Mouse (Mus musculus): Measurements from ENCODE around the gene Olfr1293-ps.

The Olfr1293-ps gene

DNA sequence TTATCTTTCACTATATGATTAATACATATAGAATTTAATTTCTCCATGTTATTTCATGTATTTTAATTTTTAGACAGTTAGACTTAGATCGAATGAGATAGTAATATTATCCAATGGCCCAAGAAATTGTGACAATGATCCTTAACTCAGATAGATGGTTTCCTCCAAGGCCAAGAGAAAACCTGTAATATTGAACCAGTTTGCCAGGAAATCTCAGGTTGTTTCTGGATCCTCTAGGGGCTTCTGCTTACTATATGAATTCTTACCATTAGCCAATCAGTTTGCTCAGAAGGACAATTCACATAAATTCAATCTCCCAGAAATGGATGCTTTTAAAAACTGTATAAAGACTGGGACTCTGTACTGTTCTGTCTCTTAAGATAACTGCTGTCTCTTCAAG lies at the start of gene Olfr1293-ps:
Gene Olfr1293-ps, plus strand, starts transcription at position 301 of the 400 bp plus-strand sequence.
- ATAC-seq (ENCODE audit: insufficient number of reproducible peaks, low FRiP score, low TSS enrichment) = no peak

- ATAC-seq (ENCODE audit: insufficient number of reproducible peaks, low FRiP score, low TSS enrichment) = no peak
These were observed 44.5 kb upstream of the Olfr1293-ps start, which contains the start of gene Olfr1289 for GRCm38 (mm10) chr2:111480519-111480918. Gene Olfr1289 (plus strand): TSS chr2:111480819.

- no peak for ATAC-seq (ENCODE audit: insufficient number of reproducible peaks, low FRiP score, low TSS enrichment)
These were observed 31.3 kb upstream of the Olfr1293-ps start, which contains the start of gene Olfr1290 for GRCm38 (mm10) chr2:111493729-111494128. Gene Olfr1290 (minus strand): TSS chr2:111493829.

GRCm38 (mm10) chr2:111496880-111497279 lies 28.1 kb upstream of the Olfr1293-ps start, which contains the start of gene Olfr1291-ps1:
Gene Olfr1291-ps1 (plus strand): TSS chr2:111497180.
- no peak for ATAC-seq (ENCODE audit: insufficient number of reproducible peaks, low FRiP score, low TSS enrichment)

GRCm38 (mm10) chr2:111517451-111517850 lies 7.6 kb upstream of the Olfr1293-ps start:
- ATAC-seq (ENCODE audit: insufficient number of reproducible peaks, low FRiP score, low TSS enrichment) = no peak

DNA sequence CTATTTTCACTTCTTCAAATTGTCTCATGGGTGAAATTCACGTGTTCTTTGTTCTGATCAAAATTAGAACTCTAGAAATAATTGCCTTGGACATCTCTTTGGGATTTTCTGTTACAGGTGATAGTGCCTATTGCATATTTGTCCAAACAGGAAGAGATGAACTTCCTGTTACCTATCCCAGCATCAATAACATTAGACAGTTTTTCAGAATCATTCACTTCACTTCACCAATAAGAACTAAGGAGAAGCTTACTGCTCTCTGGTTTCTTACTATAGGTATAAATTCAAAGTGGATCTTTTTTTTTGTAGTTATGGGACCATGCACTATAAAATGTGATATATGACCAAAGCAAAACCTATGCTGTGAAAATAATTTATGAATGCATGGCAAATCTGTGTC lies 15.2 kb downstream of the Olfr1293-ps start, which contains the start of gene Olfr1294:
Gene Olfr1294, minus strand, starts transcription at position 101 of the 400 bp plus-strand sequence.
- ATAC-seq (ENCODE audit: insufficient number of reproducible peaks, low FRiP score, low TSS enrichment) = no peak

- no peak for ATAC-seq (ENCODE audit: insufficient number of reproducible peaks, low FRiP score, low TSS enrichment)
These were observed 44.6 kb downstream of the Olfr1293-ps start, which contains the start of gene Olfr1295 for GRCm38 (mm10) chr2:111569581-111569980. Gene Olfr1295 (minus strand): TSS chr2:111569681.

Data from cerebellum, adult (tissue).